Mouse (Mus musculus): ENCODE measurements around the gene Lpar1. TPM values are rescaled to one million over a fixed set of nuclear protein-coding genes. Genes with fewer than 3 reads are reported as not detected.

The Lpar1 gene
- 10 to 100 TPM; 31.2 to 35.6 TPM for total RNA-seq (2021)

- no peak for DNase-seq (ENCODE audit: extremely low spot score in 1 of 2, low spot score in 1 of 2)
Measured at GRCm38 (mm10) chr4:58553631-58554358, at the start of gene Lpar1. TSS of gene Lpar1 (minus strand) at chr4:58553898.

- no peak for DNase-seq (ENCODE audit: extremely low spot score in 1 of 2, low spot score in 1 of 2)
Measured at GRCm38 (mm10) chr4:58585942-58586341, 32.2 kb upstream of the Lpar1 start.

- DNase-seq (ENCODE audit: extremely low spot score in 1 of 2, low spot score in 1 of 2) = no peak
Measured at GRCm38 (mm10) chr4:58581191-58581590, 27.5 kb upstream of the Lpar1 start.

DNA sequence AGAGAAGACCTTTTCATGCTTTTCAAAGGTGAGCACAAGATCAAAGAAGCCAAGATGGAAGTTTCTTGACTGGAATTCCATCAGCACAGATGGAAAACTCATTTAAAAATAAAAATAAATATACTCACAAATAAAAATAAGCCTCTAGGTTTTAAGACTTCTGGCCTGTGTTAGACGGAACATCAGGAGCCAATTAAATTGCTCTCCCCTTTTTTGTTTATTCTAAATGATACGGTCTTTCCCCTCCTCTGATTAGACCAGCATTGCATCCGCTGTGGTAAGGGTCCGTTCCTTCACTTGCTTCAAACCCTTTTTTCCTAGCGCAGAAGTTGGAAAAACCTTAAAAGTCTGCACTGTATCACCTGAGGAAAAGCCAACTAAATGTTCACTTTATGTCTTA, 26.8 kb upstream of the Lpar1 start:
- no peak for DNase-seq (ENCODE audit: extremely low spot score in 1 of 2, low spot score in 1 of 2)

- DNase-seq (ENCODE audit: extremely low spot score in 1 of 2, low spot score in 1 of 2) = no peak
Measured at GRCm38 (mm10) chr4:58580098-58580497, 26.4 kb upstream of the Lpar1 start.

DNA sequence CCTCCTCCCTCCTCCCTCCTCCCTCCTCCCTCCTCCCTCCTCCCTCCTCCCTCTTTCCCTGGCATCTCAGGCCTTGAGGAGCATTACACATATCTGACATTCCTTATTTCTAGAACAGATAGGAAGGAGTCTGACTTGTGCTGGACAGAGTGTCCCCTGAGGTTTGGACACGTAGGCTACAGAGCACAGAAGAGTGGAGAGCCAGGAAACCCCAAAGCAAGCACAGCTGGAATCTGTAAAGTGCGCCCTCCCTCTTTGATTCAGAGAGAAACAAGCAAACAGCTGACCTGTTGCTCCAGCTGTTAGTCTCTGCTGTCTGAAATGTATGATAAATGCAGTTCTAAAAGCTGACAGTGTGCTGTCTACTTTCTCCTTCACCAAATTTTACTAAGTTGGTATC, 24.8 kb upstream of the Lpar1 start:
- DNase-seq (ENCODE audit: extremely low spot score in 1 of 2, low spot score in 1 of 2) = no peak

GRCm38 (mm10) chr4:58577382-58578048, 23.8 kb upstream of the Lpar1 start:
- DNase-seq (ENCODE audit: extremely low spot score in 1 of 2, low spot score in 1 of 2) = no peak

GRCm38 (mm10) chr4:58575831-58576230, 22.1 kb upstream of the Lpar1 start:
- no peak for DNase-seq (ENCODE audit: extremely low spot score in 1 of 2, low spot score in 1 of 2)

DNA sequence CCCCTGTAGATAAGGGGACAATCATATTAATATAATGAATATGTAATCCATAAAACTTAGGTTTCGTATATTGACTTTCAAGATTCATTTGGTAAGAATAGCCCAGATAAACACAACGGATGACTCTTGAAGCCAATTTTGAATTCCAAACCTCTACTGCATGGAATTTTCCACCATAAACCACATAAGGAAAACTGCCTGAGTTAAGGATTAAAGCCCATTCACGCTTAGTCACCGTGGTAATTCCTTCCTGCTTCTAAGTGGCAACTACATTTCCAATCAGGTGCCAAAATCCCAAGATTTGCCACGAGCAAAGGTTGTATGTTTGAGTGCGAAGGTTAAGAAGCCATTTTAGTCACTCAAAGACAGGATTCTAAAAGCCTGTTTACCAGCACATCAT, 20.3 kb upstream of the Lpar1 start:
- no peak for DNase-seq (ENCODE audit: extremely low spot score in 1 of 2, low spot score in 1 of 2)

- no peak for DNase-seq (ENCODE audit: extremely low spot score in 1 of 2, low spot score in 1 of 2)
Measured at GRCm38 (mm10) chr4:58572446-58572845, 18.7 kb upstream of the Lpar1 start.

DNA sequence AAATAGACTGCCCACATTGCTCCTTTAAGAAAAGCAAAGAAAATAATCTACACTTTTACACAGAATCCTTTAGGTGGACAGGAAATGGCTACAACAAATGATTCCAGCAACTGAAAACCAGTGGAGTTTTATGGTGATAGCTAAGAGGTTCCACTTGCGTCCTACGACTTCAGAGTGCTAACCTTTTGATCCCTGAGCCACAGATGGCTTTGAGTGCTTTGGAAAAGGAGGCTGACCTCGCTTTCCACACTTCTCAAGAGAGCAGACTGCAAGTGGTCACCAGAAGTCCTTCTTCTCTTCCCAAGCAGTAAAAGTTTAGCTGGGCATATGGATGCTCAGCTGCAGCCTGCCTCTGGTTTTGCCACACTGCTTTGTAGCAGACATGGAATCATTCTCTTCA, 18.0 kb upstream of the Lpar1 start:
- DNase-seq (ENCODE audit: extremely low spot score in 1 of 2, low spot score in 1 of 2) = no peak

GRCm38 (mm10) chr4:58571232-58571631, 17.5 kb upstream of the Lpar1 start:
- DNase-seq (ENCODE audit: extremely low spot score in 1 of 2, low spot score in 1 of 2) = no peak

- no peak for DNase-seq (ENCODE audit: extremely low spot score in 1 of 2, low spot score in 1 of 2)
Measured at GRCm38 (mm10) chr4:58568486-58568885, 14.8 kb upstream of the Lpar1 start.

- no peak for DNase-seq (ENCODE audit: extremely low spot score in 1 of 2, low spot score in 1 of 2)
Measured at GRCm38 (mm10) chr4:58562776-58563175, 9.1 kb upstream of the Lpar1 start.

DNA sequence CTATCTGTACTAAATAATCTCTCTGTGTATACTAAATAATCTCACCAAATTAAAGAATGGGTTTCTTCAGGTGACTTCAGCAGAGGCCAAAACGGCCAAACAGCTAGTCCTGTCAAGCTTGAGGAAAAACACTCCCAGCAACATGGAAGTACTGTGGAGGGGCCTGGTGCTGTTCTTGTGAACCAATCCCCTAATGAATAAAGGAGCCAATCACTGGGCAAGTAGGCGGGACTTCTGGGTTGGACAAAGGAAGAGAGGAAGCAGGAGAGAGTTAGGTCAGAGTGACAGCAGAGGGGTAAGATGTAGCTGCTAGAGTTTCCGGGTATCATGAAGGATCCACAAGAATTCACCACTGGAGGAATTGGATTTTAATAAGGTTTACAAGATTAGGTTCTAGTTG, 3.3 kb upstream of the Lpar1 start:
- DNase-seq (ENCODE audit: extremely low spot score in 1 of 2, low spot score in 1 of 2) = no peak

DNA sequence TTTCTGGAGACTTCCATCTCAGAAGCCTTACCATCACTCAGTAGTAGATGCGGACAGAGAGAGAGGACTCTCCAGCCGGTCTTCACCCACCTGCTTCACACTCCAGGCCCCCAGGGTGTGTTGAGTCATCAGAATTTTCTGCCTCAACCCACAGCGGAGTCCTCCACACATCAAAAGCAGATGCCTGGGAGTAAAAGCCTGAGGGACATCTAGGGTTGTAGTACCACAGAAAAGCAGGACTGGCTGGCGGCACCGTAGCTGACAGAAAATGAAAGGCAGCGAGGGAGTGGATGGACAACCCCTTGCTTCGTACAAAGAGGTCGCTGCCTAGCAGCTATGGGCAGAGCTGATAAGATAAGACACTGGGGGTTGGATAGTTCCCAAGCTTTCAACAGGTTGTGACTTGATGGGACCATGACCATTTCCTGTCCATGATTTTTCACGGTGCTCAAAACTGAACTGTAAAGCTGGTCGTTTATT, 701 bp upstream of the Lpar1 start:
- DNase-seq (ENCODE audit: extremely low spot score in 1 of 2, low spot score in 1 of 2) = no peak

DNA sequence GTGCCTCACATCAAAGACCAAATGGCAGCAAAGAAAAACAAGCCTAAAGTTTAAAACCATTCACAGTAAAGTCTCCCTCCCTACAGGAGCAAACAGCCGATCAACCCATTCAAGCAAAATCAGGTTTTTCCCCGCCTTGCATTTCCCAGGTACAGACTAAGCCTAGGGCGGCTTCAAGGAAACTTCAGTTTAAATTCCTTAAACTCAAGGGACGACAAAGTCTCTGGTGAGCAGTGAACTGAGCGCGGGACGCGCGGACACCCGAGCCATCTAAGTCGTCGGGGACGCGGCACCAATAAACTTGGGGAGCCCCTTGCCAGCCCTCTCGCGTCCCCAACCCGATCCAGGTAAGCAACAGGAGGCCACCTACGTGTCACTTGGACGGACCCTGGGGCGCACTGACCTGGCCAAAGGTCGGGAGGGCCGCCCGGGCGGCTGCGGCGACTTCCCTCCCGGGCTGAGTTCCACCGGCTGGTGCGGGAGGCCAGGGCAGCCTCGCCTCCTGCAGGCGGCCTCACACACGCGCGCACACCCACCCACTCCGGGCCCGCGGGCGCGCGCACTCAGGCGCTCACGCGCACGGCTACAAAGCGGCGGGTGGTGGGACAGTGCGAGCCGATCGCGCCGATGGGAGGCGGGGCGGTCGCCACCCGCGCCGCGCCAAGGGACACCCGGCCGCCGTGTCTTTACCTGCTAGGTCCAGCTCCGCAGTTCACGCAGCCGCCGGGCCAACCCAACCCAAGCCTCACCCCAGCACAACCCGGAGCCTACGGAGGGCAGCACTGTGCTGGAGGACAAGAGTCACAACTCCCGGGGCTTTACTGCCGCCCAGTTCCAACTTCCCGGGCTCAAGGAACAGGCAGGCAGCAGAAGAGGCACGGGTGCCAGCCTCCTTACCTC, 717 bp downstream of the Lpar1 start:
- peak; percentile 40 to 42 for DNase-seq (ENCODE audit: extremely low spot score in 1 of 2, low spot score in 1 of 2)

DNA sequence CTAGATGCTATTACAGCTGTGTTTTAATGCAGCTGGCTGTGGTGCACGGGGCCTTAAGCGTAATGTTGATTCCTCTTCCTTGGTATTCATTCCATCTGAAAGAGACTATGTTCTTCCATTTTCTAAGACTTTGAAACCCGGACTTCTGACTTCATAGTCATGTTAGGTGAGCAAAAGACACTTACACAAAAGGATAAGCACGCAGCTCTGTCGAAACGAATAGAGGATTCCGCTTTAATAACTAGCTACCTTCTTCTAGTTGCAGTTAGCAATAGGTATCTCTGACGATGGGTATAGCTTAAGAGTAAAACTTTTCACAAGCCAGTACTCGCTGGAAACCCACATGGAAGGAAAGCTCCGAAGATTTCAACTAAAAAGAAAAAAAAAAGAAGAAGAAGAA, 1.5 kb downstream of the Lpar1 start:
- DNase-seq (ENCODE audit: extremely low spot score in 1 of 2, low spot score in 1 of 2) = no peak

DNA sequence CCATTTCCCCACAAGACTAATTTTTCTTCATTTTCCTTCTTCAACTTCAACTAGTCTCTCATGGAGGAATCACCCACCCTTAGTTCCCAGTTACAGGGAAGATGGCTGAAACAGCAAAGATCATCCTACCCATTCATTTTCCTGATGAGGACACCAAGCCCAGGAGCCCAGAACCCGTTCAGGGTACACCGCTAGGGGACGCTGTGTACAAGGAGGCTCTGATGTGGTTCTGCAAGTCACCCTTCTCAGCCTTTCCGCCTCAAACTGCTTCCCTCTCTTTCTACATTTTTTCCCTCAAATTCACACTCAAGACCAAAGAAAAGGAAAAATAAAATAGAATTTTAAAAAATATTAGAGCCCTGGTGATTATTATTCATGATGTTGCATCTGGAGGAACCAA, 1.9 kb downstream of the Lpar1 start:
- DNase-seq (ENCODE audit: extremely low spot score in 1 of 2, low spot score in 1 of 2) = peak; percentile 44 to 73

DNA sequence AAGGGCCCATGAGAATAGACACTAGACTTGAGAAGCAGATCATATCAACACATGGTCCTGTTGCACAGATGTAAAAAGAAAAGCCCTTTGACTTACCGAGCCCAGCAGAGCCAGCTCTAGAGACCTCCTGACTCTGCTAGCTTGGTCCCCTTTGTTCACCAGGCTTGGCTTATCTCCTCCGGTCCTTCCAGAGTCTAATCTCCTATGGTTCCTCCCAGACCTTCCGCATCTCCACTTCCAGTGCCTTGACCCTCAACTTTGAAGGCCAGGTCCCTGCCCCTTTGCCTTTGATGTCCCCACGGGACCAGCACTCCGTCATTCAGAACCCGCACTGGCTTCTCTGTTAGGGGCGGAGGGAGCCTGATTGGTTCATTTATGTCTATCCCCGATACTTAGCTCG, 6.0 kb downstream of the Lpar1 start:
- DNase-seq (ENCODE audit: extremely low spot score in 1 of 2, low spot score in 1 of 2) = no peak

- DNase-seq (ENCODE audit: extremely low spot score in 1 of 2, low spot score in 1 of 2) = no peak
Measured at GRCm38 (mm10) chr4:58547273-58547565, 6.5 kb downstream of the Lpar1 start.

Data from layer of hippocampus, postnatal 25 days (tissue).